Mouse (Mus musculus): ENCODE results near the gene G430095P16Rik.

G430095P16Rik gene

DNA sequence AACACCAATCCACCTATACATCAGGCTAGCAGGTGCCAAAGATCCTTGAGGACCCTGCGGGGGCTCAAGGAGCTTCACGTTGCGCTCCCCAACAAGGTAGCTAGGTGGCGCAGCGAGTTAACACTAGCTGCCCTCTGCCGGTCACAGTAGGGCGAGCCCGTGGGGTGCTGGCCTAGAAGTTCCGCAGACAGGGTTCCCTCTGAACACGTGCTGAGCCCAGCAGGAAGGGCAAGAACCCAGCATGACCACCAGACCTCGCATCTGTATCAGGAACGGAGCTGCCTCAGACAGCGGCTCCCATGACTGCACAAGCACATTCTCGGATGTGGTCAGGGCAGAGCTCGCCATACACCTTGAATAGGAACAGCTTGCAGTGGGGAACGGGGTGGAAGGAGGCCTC is 14.8 kb downstream of the G430095P16Rik start:
- in situ Hi-C loops (cut with MboI; ENCODE audit: unreplicated experiment in 2 of 2), result loop anchor here in 1 of 2 experiments (5.0 kb wide), 1 partner anchor 75 kb away; no protein-coding TSS in a partner anchor

GRCm38 (mm10) chr8:84738266-84738665 is 15.5 kb downstream of the G430095P16Rik start:
- in situ Hi-C loops (cut with MboI; ENCODE audit: unreplicated experiment in 2 of 2), result loop anchor here in 1 of 2 experiments (5.0 kb wide), 1 partner anchor 74 kb away; no protein-coding TSS in a partner anchor

GRCm38 (mm10) chr8:84738715-84739400 is 16.1 kb downstream of the G430095P16Rik start:
- in situ Hi-C loops (cut with MboI; ENCODE audit: unreplicated experiment in 2 of 2), result loop anchor here in 1 of 2 experiments (5.0 kb wide), 1 partner anchor 73 kb away; no protein-coding TSS in a partner anchor

GRCm38 (mm10) chr8:84739401-84739742 is 16.6 kb downstream of the G430095P16Rik start:
- in situ Hi-C loops (cut with MboI; ENCODE audit: unreplicated experiment in 2 of 2), result loop anchor here in 1 of 2 experiments (5.0 kb wide), 1 partner anchor 73 kb away; no protein-coding TSS in a partner anchor

GRCm38 (mm10) chr8:84740895-84741843 is 18.4 kb downstream of the G430095P16Rik start:
- in situ Hi-C loops (cut with MboI; ENCODE audit: unreplicated experiment in 2 of 2), result no loop called here

DNA sequence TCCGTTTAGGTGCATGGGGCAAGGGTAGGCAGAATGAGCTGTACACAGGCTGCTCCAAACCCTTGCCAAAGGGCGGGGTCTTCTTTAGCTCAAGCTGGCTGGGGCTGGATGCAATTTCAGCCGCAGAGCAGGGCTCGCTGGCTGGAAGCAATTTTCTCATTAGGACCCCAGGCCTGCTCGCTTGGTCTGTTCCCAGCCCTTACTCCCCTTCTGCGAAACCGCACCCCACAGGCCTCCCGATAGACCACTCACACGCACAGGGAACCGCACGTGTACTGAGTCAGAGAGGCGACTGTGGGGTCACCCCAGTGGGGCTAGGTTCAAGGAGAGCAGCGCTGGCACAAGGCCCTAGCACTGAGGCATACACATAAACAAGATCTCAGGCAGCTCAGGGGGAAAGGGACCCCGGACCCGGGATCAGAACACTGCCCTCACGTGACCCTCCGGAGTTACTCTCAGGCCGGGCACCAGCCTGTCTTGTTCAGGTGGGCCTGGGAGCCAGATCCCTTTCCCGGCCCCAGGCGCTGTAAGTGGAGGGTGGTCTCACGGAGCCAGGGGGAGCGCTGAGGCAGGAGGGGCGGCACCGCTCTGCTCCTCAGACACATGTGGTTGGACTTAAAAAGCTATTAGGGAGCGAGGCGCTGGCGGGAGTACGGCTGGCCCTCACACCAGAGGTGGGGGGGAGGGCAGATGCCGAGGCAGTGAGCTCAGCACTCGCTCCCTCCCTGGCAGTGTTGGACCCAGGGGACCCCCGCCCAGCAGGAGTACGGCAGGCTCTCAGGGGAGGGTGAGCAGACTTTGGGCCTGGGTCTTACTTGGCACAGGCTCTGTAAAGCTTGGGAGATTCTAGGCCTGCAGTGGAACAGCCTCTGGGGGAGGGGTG is 19.6 kb downstream of the G430095P16Rik start:
- in situ Hi-C loops (cut with MboI; ENCODE audit: unreplicated experiment in 2 of 2), result no loop called here

DNA sequence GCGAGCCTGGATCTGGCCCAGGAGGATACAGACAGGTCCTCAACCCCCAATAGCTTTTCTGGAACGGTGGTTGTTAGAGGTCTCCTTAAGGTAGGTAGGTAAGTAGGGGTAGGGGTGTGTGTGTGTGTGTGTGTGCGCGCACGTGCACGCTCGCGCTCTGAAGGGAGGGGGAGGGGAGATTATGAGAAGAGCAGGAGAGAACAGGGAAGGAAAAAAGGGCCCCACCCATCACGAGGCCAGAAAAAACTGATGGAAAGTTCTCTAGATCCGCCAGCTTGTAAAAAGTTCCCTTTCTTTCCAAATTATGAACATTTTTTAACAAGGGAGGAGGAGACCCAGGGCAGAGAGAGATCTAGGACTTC is 20.2 kb downstream of the G430095P16Rik start:
- in situ Hi-C loops (cut with MboI; ENCODE audit: unreplicated experiment in 2 of 2), result no loop called here

GRCm38 (mm10) chr8:84743517-84744420 is 21.0 kb downstream of the G430095P16Rik start:
- in situ Hi-C loops (cut with MboI; ENCODE audit: unreplicated experiment in 2 of 2), result no loop called here

DNA sequence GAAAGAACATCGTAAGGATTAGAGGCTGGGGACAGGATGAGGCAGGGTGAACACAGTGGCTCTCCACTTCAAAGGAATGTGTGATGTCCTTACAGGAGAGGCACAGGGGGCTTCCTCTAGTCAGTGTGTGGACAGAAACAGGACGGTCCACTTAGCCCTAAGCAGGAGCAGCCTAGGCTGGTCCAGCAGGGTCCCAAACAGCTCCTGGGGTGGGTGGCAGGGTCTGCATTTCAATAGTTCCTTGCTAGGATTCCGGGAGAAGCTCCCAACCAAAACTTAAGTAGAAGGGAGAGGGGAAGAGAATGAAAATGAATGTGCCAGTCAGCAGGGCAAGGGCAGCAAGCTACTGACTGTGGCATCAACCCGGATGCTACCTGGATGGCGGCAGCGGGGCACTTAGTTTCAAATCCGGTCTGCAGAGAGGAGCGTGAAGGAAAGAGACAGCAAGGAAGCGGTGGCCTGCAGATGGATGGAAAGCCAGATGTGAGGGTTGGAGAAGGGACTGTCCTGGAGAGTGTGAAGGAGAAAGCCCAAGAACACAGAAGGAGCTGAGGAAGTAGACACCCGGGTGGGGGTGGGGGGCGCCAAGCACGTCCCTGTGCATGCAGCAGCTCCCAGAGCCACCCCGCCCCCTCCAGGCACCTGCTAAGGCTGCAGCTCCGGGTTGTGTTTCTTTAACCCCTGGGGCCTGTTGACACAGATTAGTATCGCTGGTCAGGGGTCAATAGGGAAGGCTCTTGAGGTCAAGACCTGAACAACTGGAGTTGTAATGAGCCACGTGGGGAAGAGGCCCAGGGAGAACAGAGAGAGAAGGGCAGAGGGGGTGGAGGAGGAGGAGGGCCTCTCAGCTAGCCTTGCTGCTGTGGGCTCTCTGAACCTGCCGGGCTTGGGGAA is 22.5 kb downstream of the G430095P16Rik start:
- in situ Hi-C loops (cut with MboI; ENCODE audit: unreplicated experiment in 2 of 2), result no loop called here

DNA sequence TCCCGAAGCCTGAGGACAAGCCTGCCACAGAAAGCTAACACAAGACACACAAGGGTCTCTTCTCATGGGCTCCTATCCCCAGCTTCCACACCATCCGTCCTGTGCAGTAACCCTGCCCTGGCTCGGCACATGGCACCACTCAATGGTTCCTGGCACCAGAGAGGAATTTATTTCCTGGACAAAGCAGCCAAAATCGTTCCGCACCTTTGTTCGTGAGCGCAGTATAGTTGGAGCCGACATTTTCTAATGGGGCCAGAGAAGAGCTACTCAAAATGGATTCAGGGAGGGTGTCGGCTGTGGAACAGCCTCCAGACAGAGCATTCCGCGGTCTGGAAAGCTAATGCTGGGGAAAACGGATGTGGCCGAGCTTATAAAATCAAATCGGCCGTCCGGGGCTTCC is 26.7 kb downstream of the G430095P16Rik start:
- in situ Hi-C loops (cut with MboI; ENCODE audit: unreplicated experiment in 2 of 2), result no loop called here

DNA sequence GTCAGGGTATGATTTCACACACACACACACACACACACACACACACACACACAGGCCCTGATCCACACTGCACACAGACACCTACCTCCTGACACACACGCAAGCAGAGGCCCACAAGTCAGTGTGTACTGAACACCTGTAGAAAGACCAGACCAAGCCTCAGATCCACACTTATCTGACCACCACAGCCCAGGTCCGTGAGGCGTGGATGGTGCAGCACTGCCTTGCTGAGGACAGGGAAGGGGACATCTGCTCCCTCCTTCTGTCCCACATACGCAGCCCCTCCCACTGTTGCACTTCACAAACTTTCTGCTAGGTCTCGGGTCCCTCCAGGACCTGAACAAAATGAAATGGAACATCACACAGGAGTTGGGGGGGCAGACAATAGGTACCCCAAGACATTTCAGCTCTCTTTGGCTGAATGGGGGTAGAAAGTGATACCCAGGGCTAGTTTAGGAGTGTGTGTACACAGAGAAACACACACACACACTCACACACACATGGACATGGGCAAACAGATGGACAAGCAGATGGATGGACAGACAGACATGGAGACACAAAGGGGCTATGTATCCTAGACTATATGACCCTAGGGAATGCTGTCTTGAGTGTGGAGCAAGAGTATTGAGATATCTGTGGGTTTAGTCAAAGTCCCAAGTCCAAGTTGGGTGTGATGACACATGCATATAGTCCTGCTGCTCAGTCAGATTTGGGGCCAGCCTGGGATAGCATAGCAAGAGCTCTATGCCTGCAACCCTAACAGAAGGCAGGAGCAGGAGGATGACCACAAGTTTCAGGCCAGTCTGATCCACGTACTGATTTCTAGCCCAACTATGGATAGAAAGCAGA is 30.2 kb downstream of the G430095P16Rik start:
- in situ Hi-C loops (cut with MboI; ENCODE audit: unreplicated experiment in 2 of 2), result loop anchor here (5.0 to 25.0 kb wide), 2 partner anchors 39 to 366 kb away; partner anchors contain the start of gene Cacna1a (in 1 of the 2)

GRCm38 (mm10) chr8:84757501-84757900 is 34.7 kb downstream of the G430095P16Rik start:
- in situ Hi-C loops (cut with MboI; ENCODE audit: unreplicated experiment in 2 of 2), result loop anchor here in 1 of 2 experiments (25.0 kb wide), 1 partner anchor 370 kb away; the partner anchor contains the start of gene Cacna1a

- in situ Hi-C loops (cut with MboI; ENCODE audit: unreplicated experiment in 2 of 2), result loop anchor here in 1 of 2 experiments (25.0 kb wide), 1 partner anchor 371 kb away; the partner anchor contains the start of gene Cacna1a
Measured at GRCm38 (mm10) chr8:84758308-84758707, 35.5 kb downstream of the G430095P16Rik start.

GRCm38 (mm10) chr8:84759126-84759525 is 36.3 kb downstream of the G430095P16Rik start:
- in situ Hi-C loops (cut with MboI; ENCODE audit: unreplicated experiment in 2 of 2), result loop anchor here in 1 of 2 experiments (25.0 kb wide), 1 partner anchor 372 kb away; the partner anchor contains the start of gene Cacna1a

DNA sequence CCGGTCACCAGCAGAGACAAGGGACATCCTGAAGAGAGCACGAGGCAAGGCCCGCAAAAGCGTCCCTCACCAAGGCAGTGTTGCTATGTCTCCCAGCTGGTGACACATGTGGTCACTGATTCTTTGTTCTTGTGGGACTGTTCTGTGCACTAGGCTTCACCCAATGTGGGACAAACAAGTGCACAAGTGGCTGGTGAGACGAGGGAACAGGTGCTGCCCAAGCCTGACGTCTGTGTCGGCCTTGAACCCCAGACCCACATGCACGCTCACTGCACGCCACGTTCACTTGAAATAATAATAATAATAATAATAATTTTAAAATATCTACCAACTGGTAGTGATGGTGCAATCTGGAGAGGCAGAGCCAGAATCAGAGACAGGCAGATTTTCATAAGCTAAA is 36.9 kb downstream of the G430095P16Rik start:
- in situ Hi-C loops (cut with MboI; ENCODE audit: unreplicated experiment in 2 of 2), result loop anchor here in 1 of 2 experiments (25.0 kb wide), 1 partner anchor 372 kb away; the partner anchor contains the start of gene Cacna1a

- in situ Hi-C loops (cut with MboI; ENCODE audit: unreplicated experiment in 2 of 2), result loop anchor here in 1 of 2 experiments (25.0 kb wide), 1 partner anchor 373 kb away; the partner anchor contains the start of gene Cacna1a
Measured at GRCm38 (mm10) chr8:84760405-84760805, 37.6 kb downstream of the G430095P16Rik start.

DNA sequence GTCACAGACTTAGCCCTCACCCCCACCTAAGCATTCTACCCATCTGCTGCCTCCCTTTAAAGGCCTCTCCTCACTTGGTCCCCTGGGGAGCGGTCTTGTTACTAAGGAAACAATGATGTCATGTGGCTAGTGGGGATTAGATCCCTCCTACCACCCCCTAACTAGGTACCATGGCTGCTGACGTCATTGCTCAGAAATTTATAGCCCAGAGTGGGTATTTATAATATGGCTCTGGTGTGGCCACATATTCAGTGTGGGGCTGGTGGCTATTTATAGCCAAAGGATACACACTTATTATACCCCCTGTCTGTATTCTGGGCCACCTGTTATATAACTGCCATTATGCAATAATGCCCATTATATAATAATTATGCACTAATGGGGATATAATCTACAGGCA is 38.1 kb downstream of the G430095P16Rik start:
- in situ Hi-C loops (cut with MboI; ENCODE audit: unreplicated experiment in 2 of 2), result loop anchor here in 1 of 2 experiments (25.0 kb wide), 1 partner anchor 374 kb away; the partner anchor contains the start of gene Cacna1a

All from v-Abl transformed pro-B cells (cell line).